Mouse (Mus musculus): Measurements from ENCODE around the gene Cebpe. TPM values are rescaled to one million over a fixed set of nuclear protein-coding genes. Genes with fewer than 3 reads are reported as not detected.

The Cebpe gene
- polyA plus RNA-seq, 1 experiment from 2014 or later: not detected

DNA sequence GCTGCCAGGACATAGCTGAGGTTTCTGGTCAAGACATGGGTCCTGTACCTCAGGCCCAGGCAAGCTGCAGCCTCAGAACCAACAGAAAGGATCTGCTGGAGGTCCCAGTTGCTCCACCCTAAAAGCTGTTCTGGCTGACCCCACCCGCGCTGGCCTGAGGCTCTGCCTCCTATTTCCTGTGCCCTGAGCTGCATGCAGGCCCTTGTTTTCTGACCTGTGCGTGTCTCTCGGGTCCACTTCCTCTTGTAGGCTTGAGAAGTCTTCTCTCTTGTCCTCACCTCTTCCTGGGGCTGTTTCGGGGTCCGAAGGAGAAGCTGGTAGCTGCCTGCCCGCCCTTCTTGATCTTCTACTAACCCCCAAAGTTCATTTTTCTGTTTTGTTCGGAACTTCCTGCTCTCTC, 887 bp upstream of the Cebpe start:
- no peak overlapping the region for H3K4me3 ChIP-seq (ENCODE audit: low read length)
- no peaks in the 10 kb centered on the region for H3K9me3 ChIP-seq (replicated peaks; ENCODE audit: control insufficient read depth, low read length)
- no peak for ATAC-seq (replicated peaks; ENCODE audit: extremely low read depth, insufficient read depth, low FRiP score)
- H3K27ac ChIP-seq (ENCODE audit: low read length): peak overlapping the region; percentile 20; the same call in 1 of the 2 replicates
- no peak overlapping the region for H3K9ac ChIP-seq (ENCODE audit: low read length)
- 55% methylated on average over 8 of the region's 8 CpGs for WGBS
- no peaks in the 10 kb centered on the region for H3K36me3 ChIP-seq (ENCODE audit: control insufficient read depth, insufficient read depth)
- no peak overlapping the region for H3K4me2 ChIP-seq (ENCODE audit: low read depth, low read length)
- no peaks in the 10 kb centered on the region for H3K27me3 ChIP-seq (ENCODE audit: control insufficient read depth, insufficient read depth, low read length)
- peaks cover 5% of the 10 kb centered on the region for H3K4me1 ChIP-seq (ENCODE audit: control insufficient read depth, insufficient read depth, low read length)

DNA sequence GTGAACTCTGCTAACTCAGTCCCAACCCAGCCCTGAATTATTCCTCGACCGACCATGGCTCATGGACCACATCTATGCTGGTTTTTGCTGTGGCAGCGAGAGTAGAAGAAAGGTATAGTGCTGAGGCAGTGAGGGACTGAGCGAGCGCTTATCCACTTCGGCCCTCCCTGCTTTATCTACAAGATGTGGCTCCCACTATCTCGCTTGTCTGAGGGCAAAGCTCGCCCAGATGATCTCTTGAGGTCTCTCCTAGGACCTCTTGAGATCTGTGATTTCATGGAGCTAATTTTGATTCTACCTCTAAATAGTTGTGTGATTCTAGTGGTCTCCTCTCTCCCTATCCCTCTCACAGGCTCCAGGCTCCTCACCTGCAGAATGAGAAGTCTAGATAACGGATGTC, 2.9 kb downstream of the Cebpe start:
- Histone ChIP-seq H3K9ac (ENCODE audit: low read length) (no peak overlapping the region), H3K9me3 (replicated peaks; ENCODE audit: control insufficient read depth, low read length) (no peaks in the 10 kb centered on the region), H3K27me3 (ENCODE audit: control insufficient read depth, insufficient read depth, low read length) (no peaks in the 10 kb centered on the region), H3K4me3 (ENCODE audit: low read length) (no peak overlapping the region), H3K27ac (ENCODE audit: low read length) (no peak overlapping the region), H3K36me3 (ENCODE audit: control insufficient read depth, insufficient read depth) (no peaks in the 10 kb centered on the region), H3K4me1 (ENCODE audit: control insufficient read depth, insufficient read depth, low read length) (peaks cover 12% of the 10 kb centered on the region), H3K4me2 (ENCODE audit: low read depth, low read length) (no peak overlapping the region)
- ATAC-seq (replicated peaks; ENCODE audit: extremely low read depth, insufficient read depth, low FRiP score): no peak
- WGBS: 70% methylated on average over 9 of the region's 9 CpGs

GRCm38 (mm10) chr14:54706589-54707320, 5.2 kb downstream of the Cebpe start:
- peak; percentile 30; the same call in 1 of the 2 replicates for ATAC-seq (replicated peaks; ENCODE audit: extremely low read depth, insufficient read depth, low FRiP score)
- WGBS: 31% methylated on average over 17 of the region's 17 CpGs

DNA sequence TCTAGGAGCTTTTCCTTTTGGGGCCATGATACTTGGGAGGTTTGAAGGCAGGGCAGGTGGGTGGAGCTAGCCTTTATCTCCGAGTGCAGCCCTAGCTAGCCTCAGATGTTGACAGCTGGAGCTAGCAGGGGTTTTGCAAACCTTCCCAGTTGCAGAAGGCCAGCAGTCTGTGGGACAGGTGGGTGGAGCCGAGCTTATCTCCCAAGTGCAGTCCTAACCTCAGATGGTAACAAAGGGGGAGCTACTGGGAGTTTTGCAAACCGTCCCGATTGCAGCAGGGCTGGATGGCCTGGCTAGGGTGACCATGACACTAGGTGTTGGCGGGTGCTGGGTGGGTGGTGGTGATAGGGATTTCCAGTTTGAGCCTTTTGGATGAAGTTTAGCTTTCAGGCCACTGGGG, 6.1 kb downstream of the Cebpe start:
- H3K4me3 ChIP-seq (ENCODE audit: low read length): no peak overlapping the region
- H3K9me3 ChIP-seq (replicated peaks; ENCODE audit: control insufficient read depth, low read length): no peaks in the 10 kb centered on the region
- 21% methylated on average over 5 of the region's 5 CpGs for WGBS
- no peak overlapping the region for H3K27ac ChIP-seq (ENCODE audit: low read length)
- peaks cover 14% of the 10 kb centered on the region for H3K4me1 ChIP-seq (ENCODE audit: control insufficient read depth, insufficient read depth, low read length)
- H3K4me2 ChIP-seq (ENCODE audit: low read depth, low read length): no peak overlapping the region
- no peaks in the 10 kb centered on the region for H3K36me3 ChIP-seq (ENCODE audit: control insufficient read depth, insufficient read depth)
- H3K27me3 ChIP-seq (ENCODE audit: control insufficient read depth, insufficient read depth, low read length): no peaks in the 10 kb centered on the region
- peak; percentile 28; the same call in 1 of the 2 replicates for ATAC-seq (replicated peaks; ENCODE audit: extremely low read depth, insufficient read depth, low FRiP score)
- H3K9ac ChIP-seq (ENCODE audit: low read length): no peak overlapping the region

More at GRCm38 (mm10) chr14:54706589-54707320, 5.2 kb downstream of the Cebpe start:
- Histone ChIP-seq H3K4me2 (ENCODE audit: low read depth, low read length) (no peak overlapping the region), H3K4me3 (ENCODE audit: low read length) (no peak overlapping the region), H3K27ac (ENCODE audit: low read length) (no peak overlapping the region), H3K4me1 (ENCODE audit: control insufficient read depth, insufficient read depth, low read length) (peaks cover 12% of the 10 kb centered on the region), H3K9me3 (replicated peaks; ENCODE audit: control insufficient read depth, low read length) (no peaks in the 10 kb centered on the region), H3K27me3 (ENCODE audit: control insufficient read depth, insufficient read depth, low read length) (no peaks in the 10 kb centered on the region), H3K36me3 (ENCODE audit: control insufficient read depth, insufficient read depth) (no peaks in the 10 kb centered on the region), H3K9ac (ENCODE audit: low read length) (peak overlapping the region; percentile 34; the same call in 1 of the 2 replicates)

GRCm38 (mm10) chr14:54703207-54703606, 8.8 kb downstream of the Cebpe start:
- H3K27ac ChIP-seq (ENCODE audit: low read length): no peak overlapping the region
- H3K27me3 ChIP-seq (ENCODE audit: control insufficient read depth, insufficient read depth, low read length): no peaks in the 10 kb centered on the region
- peaks cover 14% of the 10 kb centered on the region for H3K4me1 ChIP-seq (ENCODE audit: control insufficient read depth, insufficient read depth, low read length)
- H3K9ac ChIP-seq (ENCODE audit: low read length): no peak overlapping the region
- WGBS: 48% methylated on average over 10 of the region's 10 CpGs
- ATAC-seq (replicated peaks; ENCODE audit: extremely low read depth, insufficient read depth, low FRiP score): no peak
- H3K4me3 ChIP-seq (ENCODE audit: low read length): no peak overlapping the region
- no peaks in the 10 kb centered on the region for H3K36me3 ChIP-seq (ENCODE audit: control insufficient read depth, insufficient read depth)
- H3K9me3 ChIP-seq (replicated peaks; ENCODE audit: control insufficient read depth, low read length): no peaks in the 10 kb centered on the region
- no peak overlapping the region for H3K4me2 ChIP-seq (ENCODE audit: low read depth, low read length)

- Histone ChIP-seq H3K4me2 (ENCODE audit: low read depth, low read length) (no peak overlapping the region), H3K9me3 (replicated peaks; ENCODE audit: control insufficient read depth, low read length) (no peaks in the 10 kb centered on the region), H3K27me3 (ENCODE audit: control insufficient read depth, insufficient read depth, low read length) (no peaks in the 10 kb centered on the region), H3K27ac (ENCODE audit: low read length) (no peak overlapping the region), H3K36me3 (ENCODE audit: control insufficient read depth, insufficient read depth) (no peaks in the 10 kb centered on the region), H3K4me1 (ENCODE audit: control insufficient read depth, insufficient read depth, low read length) (peaks cover 6% of the 10 kb centered on the region), H3K4me3 (ENCODE audit: low read length) (no peak overlapping the region), H3K9ac (ENCODE audit: low read length) (no peak overlapping the region)
- no peak; the same call in 1 of the 2 replicates for ATAC-seq (replicated peaks; ENCODE audit: extremely low read depth, insufficient read depth, low FRiP score)
- WGBS: 6% methylated on average over 6 of the region's 6 CpGs
Observed at GRCm38 (mm10) chr14:54701298-54701697, 10.7 kb downstream of the Cebpe start.

- 49% methylated on average over 3 of the region's 3 CpGs for WGBS
- Histone ChIP-seq H3K36me3 (ENCODE audit: control insufficient read depth, insufficient read depth) (no peaks in the 10 kb centered on the region), H3K27ac (ENCODE audit: low read length) (no peak overlapping the region), H3K27me3 (ENCODE audit: control insufficient read depth, insufficient read depth, low read length) (no peaks in the 10 kb centered on the region), H3K9me3 (replicated peaks; ENCODE audit: control insufficient read depth, low read length) (no peaks in the 10 kb centered on the region), H3K4me1 (ENCODE audit: control insufficient read depth, insufficient read depth, low read length) (0 out of 2 replicates have a peak, but pooled peaks cover 2% of the 10 kb centered on the region), H3K4me3 (ENCODE audit: low read length) (no peak overlapping the region), H3K4me2 (ENCODE audit: low read depth, low read length) (no peak overlapping the region), H3K9ac (ENCODE audit: low read length) (no peak overlapping the region)
- ATAC-seq (replicated peaks; ENCODE audit: extremely low read depth, insufficient read depth, low FRiP score): no peak
Observed at GRCm38 (mm10) chr14:54699586-54699985, 12.4 kb downstream of the Cebpe start.

DNA sequence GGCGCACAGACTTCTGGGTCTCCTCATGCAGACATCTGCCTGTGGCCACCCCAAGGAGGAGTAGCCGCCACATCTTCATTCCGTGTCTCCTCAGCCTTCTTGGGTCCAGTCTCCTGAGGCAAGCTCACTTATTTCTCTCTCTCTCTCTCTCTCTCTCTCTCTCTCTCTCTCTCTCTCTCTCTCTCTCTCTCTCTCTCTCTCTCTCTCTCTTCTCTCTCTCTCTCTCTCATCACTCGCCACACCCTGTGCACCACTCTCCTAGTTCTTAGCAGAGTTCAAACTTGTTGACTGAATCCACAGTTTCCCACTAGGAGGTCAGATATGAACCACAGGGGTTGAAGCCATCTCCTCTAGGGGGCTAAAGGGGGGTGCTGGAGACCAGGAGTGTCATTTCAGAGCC, 13.2 kb downstream of the Cebpe start, which contains the start of gene Gm29776:
Gene Gm29776, minus strand, starts transcription at position 101 of the 400 bp plus-strand sequence.
- H3K9ac ChIP-seq (ENCODE audit: low read length): no peak within 1 kb of the TSS
- no peaks in the 10 kb centered on the region for H3K9me3 ChIP-seq (replicated peaks; ENCODE audit: control insufficient read depth, low read length)
- no peak within 1 kb of the TSS for H3K27ac ChIP-seq (ENCODE audit: low read length)
- H3K4me2 ChIP-seq (ENCODE audit: low read depth, low read length): no peak within 1 kb of the TSS
- no peaks in the 10 kb centered on the region for H3K27me3 ChIP-seq (ENCODE audit: control insufficient read depth, insufficient read depth, low read length)
- H3K4me1 ChIP-seq (ENCODE audit: control insufficient read depth, insufficient read depth, low read length): 0 out of 2 replicates have a peak, but pooled peaks cover 2% of the 10 kb centered on the region
- WGBS: 81% methylated on average over 4 of the region's 4 CpGs
- H3K36me3 ChIP-seq (ENCODE audit: control insufficient read depth, insufficient read depth): no peaks in the 10 kb centered on the region
- no peak for ATAC-seq (replicated peaks; ENCODE audit: extremely low read depth, insufficient read depth, low FRiP score)
- H3K4me3 ChIP-seq (ENCODE audit: low read length): no peak within 1 kb of the TSS

DNA sequence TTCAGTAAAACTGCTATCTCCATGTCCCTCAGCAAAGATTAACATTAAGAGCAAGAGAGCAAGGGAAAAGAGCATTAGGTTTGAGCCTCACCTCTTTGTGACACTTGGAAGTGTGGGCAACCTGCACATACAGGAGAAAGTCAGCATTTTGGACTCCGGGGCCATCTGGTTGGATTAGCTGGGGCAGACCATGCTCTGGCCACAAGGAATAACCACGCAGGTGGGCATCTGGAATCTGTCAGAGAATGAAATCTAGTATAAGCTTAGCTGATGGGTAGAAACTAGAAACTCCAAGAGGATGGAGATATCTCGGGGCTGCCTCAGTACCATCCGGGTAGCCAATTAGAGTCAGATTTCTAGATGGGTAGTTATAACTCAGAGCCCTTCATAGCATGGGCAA, 15.2 kb downstream of the Cebpe start:
- Histone ChIP-seq H3K4me3 (ENCODE audit: low read length) (no peak overlapping the region), H3K36me3 (ENCODE audit: control insufficient read depth, insufficient read depth) (peaks cover 4% of the 10 kb centered on the region), H3K9ac (ENCODE audit: low read length) (no peak overlapping the region), H3K4me1 (ENCODE audit: control insufficient read depth, insufficient read depth, low read length) (0 out of 2 replicates have a peak, but pooled peaks cover 2% of the 10 kb centered on the region), H3K27ac (ENCODE audit: low read length) (no peak overlapping the region), H3K27me3 (ENCODE audit: control insufficient read depth, insufficient read depth, low read length) (no peaks in the 10 kb centered on the region), H3K4me2 (ENCODE audit: low read depth, low read length) (no peak overlapping the region), H3K9me3 (replicated peaks; ENCODE audit: control insufficient read depth, low read length) (no peaks in the 10 kb centered on the region)
- 75% methylated on average over 4 of the region's 4 CpGs for WGBS
- ATAC-seq (replicated peaks; ENCODE audit: extremely low read depth, insufficient read depth, low FRiP score): no peak

All from heart, embryonic 16.5 days (tissue).